Mouse (Mus musculus) right cerebral cortex, postnatal 4 days (tissue): ENCODE measurements at regions not wholly inside any gene's neighbourhood (a gene's known extent, or its start where the extent isn't known, plus 50 kb on each side); places are given as distances from the start of the nearest gene placed in this dataset.

Source experiments
- DNase-seq: peaks from one replicate; pipeline ENCODE4 v3.0.0-alpha.2; 2022

DNA sequence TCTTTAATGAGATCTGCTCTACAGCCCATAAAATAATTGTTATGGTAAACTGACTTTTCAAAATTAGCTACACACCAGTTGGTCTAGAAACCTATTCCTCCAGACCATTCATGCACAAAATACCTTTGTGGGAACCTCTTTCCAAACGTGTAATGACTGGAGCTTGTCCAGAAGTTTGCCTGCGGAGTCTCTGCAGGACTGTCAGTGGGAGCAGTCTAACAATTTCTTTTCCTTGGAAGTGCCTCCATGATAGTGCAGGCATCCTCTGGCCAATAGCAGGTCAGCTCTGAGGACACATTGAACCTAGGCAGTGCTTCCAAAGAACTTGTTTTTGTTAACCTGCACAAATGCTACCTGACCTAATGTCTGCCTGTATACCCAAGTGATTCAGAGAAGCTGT lies 932.3 kb downstream of the Pcdh9 start:
- no peak for DNase-seq

DNA sequence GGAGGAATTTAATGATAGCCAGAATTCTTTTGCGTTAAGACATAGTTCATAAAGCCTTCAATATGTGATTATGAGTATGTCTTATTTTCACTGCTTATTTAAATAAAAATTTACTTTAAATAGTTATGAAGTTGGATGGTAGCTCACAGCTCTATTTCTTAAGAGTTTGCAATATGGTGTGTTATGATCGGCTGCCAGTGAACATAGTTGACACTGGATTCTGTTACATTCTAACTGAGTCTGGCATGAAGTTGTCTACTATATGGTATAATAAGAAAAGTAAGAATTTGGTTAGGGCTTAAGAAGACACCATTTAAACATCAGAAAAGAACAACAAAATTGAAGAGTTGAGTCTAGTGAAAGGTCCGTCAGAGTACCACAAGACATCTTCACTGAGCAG lies 935.0 kb downstream of the Pcdh9 start:
- DNase-seq, result no peak

DNA sequence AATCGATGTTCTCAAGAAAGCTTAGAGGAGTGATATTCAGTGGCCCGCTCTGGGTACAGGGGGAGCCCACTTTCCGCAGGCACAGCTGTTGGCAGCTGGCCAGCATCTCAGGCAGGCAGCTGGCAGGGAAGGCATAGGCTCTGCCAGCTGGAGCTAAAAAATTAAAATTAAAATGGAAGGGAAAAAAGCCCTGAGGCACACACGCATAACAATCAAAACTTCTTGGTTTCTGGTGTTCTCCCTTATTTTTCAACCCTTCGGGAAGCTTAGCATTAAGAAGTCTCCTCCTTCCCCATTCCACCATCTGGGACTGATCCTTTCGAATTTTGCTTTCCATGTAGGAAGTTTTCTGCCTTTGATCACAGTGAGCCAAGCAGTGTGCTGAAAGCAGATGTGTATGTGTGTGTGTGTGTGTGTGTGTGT lies 982.8 kb downstream of the Pcdh9 start:
- peak; percentile 36 for DNase-seq

DNA sequence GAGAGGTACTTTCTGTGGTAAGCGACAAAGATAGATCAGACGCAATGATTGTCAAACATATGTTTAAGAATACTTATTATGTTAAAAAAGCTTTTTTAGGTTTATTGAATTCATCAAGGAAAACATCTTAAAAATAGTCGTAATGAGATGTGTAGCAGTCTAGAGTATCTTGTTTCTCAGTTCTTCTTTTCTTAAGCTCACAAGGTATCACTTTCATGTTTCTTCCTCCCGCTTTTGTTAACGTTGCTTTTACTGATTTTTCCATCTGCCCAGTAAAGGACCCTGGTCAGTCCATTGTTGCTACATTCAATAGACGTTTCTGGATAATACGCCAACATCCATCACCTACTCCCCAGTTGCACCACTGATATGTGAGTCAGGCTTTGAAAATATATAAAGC lies 1015.9 kb downstream of the Pcdh9 start:
- no peak for DNase-seq

DNA sequence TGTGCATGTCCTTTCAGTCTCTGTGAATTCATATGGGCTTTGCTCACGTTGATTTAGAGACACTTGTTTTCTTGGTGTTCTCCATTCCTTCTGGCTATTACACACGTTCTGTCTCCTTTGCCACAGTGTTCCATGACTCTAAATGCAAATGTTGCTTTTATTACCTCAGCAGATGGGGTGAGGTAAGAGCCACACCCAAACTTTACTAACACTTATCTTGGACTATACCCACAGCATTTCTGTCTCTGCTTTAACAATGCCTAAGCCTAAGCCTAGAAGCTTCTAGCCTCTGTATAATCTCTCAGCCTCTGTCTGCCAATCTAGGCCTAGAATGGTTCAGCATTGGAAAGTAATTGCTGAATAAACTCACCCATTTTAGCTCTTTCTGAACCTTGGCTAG lies 1024.0 kb downstream of the Pcdh9 start:
- no peak for DNase-seq

DNA sequence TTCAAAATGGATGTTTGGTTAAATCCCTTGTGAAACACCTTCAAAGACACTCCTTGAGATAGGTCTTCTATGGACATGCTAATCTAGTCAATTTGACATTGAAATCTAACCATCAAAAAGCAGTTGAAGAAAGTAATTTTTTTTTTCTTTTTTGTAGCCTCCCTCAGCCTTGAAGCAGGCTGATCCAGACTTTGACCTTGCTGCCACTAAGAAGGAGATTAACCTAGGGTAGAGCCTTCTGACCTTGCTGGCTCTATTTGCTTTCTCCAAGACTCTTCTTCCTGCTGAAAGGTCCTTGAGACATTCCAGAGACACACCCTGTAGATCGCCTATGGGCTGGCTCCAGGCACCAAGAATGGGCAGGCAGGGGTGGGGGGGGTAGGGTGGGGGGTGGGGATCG lies 1027.5 kb downstream of the Pcdh9 start:
- DNase-seq, result no peak

DNA sequence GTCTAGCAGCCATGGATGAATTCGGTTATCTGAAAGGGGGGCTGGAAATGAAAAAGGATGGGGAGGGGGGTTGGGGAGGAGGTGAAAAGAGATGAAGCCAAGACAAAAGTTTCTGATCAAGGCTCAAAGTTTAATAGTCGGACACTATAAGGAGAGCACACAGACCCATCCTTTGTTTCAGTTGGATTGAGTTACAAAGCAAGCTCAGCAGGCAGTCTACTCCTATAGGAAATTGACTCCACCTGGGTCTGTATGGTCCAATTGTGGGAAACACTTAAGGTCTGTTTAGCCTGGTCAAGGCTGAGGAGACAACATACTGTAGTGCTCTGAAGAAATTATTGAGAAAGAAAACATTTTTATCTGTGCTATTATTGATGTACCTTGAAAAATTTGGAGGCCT lies 1029.8 kb downstream of the Pcdh9 start:
- no peak for DNase-seq

DNA sequence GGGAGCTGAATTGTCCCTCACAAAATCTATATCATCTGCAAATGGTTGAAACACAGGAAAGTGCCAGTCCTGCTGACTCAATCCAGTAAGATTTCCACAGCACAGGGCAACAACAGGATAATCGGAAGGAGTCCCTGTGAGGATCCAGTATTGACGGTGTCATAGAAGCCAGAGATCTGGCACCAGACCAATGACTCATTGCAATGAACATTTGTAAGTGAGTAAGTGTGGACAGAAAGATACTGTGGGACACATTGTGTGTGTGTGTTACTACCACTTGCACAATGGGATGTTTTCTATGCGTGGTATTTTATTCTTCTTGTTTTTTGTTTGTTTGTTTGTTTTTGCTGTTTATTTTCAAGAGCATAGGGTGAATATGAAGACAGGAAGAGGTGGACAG lies 1056.8 kb downstream of the Pcdh9 start:
- no peak for DNase-seq

DNA sequence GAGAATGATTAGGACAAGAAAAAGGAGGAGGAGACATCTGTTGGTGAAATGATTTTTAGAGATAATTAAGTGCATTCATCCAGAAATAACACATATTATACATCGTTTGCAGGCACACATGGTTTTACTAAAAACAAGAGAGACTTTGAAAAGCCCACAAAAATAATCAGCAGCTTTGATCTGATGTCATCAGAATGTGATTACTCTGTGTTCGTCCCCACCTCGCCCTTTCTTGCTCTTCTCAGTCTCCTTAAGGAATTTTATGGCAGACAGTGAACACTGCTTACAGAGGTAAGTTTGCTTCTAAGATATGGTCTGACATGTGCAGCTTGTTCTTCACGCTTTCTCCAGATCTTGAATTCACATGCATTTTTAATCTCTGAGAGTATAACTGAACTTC lies 1061.3 kb downstream of the Pcdh9 start:
- DNase-seq, result no peak

DNA sequence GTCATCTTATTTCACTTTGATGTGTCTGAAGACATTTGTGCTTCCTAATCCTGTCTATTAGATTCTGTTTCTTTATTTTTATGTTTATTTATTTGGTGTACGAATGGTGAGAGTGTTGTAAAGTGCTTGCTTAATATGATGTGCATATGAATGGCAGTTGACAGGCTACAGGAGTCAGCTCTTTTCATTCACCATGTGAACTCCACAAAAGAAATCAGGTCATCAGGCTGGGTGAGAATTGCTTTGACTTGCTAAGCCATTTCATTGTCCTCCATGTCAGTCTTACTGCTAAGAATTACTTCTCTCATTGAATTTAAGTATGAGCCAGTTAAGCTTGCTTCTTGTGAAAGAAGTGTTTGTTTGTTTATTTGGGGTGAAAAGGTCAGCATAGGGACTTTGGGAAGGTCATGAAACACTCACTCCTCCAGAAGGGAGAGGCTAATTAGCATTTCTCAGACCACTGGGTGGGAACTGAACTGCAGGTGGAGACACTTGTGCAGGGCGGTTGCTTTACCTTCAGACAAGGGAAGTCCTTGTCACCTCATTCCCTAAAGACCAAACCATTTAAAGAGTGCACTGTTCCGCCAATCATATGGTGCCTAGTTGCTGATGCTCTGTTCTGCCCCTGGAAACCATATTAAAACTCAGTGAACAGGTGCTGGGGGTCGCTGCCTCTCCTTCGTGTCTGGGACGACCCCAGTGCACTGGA lies 1063.7 kb downstream of the Pcdh9 start:
- DNase-seq, result no peak

DNA sequence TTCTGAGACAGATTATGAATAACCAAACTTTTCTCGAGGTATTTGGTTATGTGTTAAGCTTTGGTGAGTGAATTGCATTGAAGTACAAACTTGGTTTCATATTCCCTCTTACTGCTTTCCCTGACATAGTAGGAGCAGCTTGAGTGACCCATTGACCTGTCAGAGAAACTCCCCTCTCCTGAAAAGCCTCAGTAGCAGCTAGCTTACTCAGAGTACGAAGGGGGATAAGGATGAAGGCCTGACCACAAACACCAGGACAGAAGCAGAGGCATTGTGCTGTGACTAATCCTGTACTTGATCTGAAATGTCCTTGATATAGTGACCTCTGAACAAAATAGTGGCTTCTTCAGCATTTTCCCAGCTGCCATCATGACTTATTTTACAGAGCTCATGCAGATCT lies 1070.4 kb downstream of the Pcdh9 start:
- DNase-seq, result no peak
